ENCODE assay signal across 28 mouse cellular contexts in genomic region chr5:124366721-124367120, GRCm38 (mm10). TPM values are rescaled to one million over a fixed set of nuclear protein-coding genes. Genes with fewer than 3 reads are reported as not detected.
DNase-seq lines count a peak whose midpoint lies in the region; ATAC-seq and TF ChIP-seq lines count a peak whose summit lies in the region.
"Had no signal": no experiment of that assay in that cellular context is flagged by ENCODE, and none has a peak within 500 bp of the region (broad histone marks: within the 10 kb centered on the region; RNA-seq: fewer than 3 reads in every experiment).

No protein-coding gene starts in this region.

- ATAC-seq in kidney, embryonic 15.5 days (replicated peaks; ENCODE audit: low FRiP score) = 0 out of 2 replicates have a peak, but pooled peaks have one; percentile 25
- ATAC-seq: forebrain, postnatal 0 days; hindbrain, postnatal 0 days; intestine, postnatal 0 days; midbrain, embryonic 13.5 days; Patski had no signal

- no peak for TF ChIP-seq RAD21 in MEL (IDR thresholded peaks at IDR 0.05; ENCODE audit: low read depth, low read length)

- H3K27me3 ChIP-seq in liver, adult 2 months (ENCODE audit: control insufficient read depth, insufficient read depth, low read length) = no peaks in the 10 kb centered on the region
- no peaks in the 10 kb centered on the region for H3K27me3 ChIP-seq in MEL (ENCODE audit: control insufficient read depth in 1 of 2, insufficient read depth in 2 of 2, low read length in 2 of 2)
- no peaks in the 10 kb centered on the region for H3K27me3 ChIP-seq in kidney, embryonic 15.5 days
- H3K27me3 ChIP-seq: heart, embryonic 13.5 days; limb, embryonic 15.5 days; megakaryocyte, embryonic 14.5 days; midbrain, embryonic 13.5 days; Patski; stomach, embryonic 15.5 days had no signal

- no peak for TF ChIP-seq POLR2A in liver, adult 2 months (IDR thresholded peaks at IDR 0.05; ENCODE audit: extremely low read depth, insufficient read depth, low read length)
- TF ChIP-seq POLR2A in MEL (IDR thresholded peaks at IDR 0.05; ENCODE audit: control insufficient read depth in 1 of 2, insufficient read depth in 1 of 2, low read depth in 1 of 2, low read length in 2 of 2, poor library complexity in 1 of 2) = no peak

- TF ChIP-seq CTCF in liver, adult 2 months (IDR thresholded peaks at IDR 0.05; ENCODE audit: low read depth, low read length) = no peak
- no peak for TF ChIP-seq CTCF in MEL (IDR thresholded peaks at IDR 0.05 in 2 of 3, conservative IDR thresholded peaks at IDR 0.05 in 1 of 3; ENCODE audit: control insufficient read depth in 1 of 3, insufficient read depth in 1 of 3, low read depth in 2 of 3, low read length in 3 of 3, poor library complexity in 1 of 3, severe bottlenecking in 1 of 3)

- 50% methylated on average over 3 of the region's 3 CpGs for WGBS in liver, adult 2 months
- WGBS in kidney, embryonic 15.5 days = 60% methylated on average over 3 of the region's 3 CpGs

- no peak overlapping the region for H3K4me3 ChIP-seq in liver, adult 2 months (ENCODE audit: insufficient read depth, low read depth, low read length)
- H3K4me3 ChIP-seq in MEL (ENCODE audit: control insufficient read depth in 1 of 2, insufficient read depth in 1 of 2, low read depth in 2 of 2, low read length in 2 of 2) = no peak overlapping the region
- H3K4me3 ChIP-seq in kidney, embryonic 15.5 days (replicated peaks) = no peak overlapping the region
- H3K4me3 ChIP-seq: embryonic facial prominence, embryonic 10.5 days; forebrain, embryonic 10.5 days; heart, embryonic 13.5 days; limb, embryonic 15.5 days; megakaryocyte, embryonic 14.5 days; midbrain, embryonic 13.5 days; stomach, embryonic 15.5 days had no signal

- no peaks in the 10 kb centered on the region for H3K9me3 ChIP-seq in MEL (replicated peaks; ENCODE audit: insufficient read depth, low read length)
- no peaks in the 10 kb centered on the region for H3K9me3 ChIP-seq in kidney, embryonic 15.5 days (replicated peaks)
- H3K9me3 ChIP-seq: embryonic facial prominence, embryonic 10.5 days; forebrain, embryonic 10.5 days; heart, embryonic 13.5 days; limb, embryonic 15.5 days; megakaryocyte, embryonic 14.5 days; midbrain, embryonic 13.5 days; stomach, embryonic 15.5 days had no signal

- no peak for TF ChIP-seq EP300 in MEL (IDR thresholded peaks at IDR 0.05; ENCODE audit: low read depth in 1 of 2, low read length in 2 of 2)

- peaks cover 17% of the 10 kb centered on the region for H3K36me3 ChIP-seq in liver, adult 2 months (ENCODE audit: control insufficient read depth, insufficient read depth, low read length)
- peaks cover 4 to 6% of the 10 kb centered on the region in 2 experiments for H3K36me3 ChIP-seq in MEL (ENCODE audit: control insufficient read depth in 1 of 2, insufficient read depth in 2 of 2, low read length in 2 of 2)
- H3K36me3 ChIP-seq in kidney, embryonic 15.5 days = peaks cover 40% of the 10 kb centered on the region

- no peak overlapping the region for H3K27ac ChIP-seq in liver, adult 2 months (replicated peaks; ENCODE audit: insufficient read depth, low read depth, low read length)
- no peak overlapping the region for H3K27ac ChIP-seq in MEL (ENCODE audit: control insufficient read depth, low read depth, low read length)
- H3K27ac ChIP-seq in kidney, embryonic 15.5 days = peak overlapping the region; percentile 19
- H3K27ac ChIP-seq: embryonic facial prominence, embryonic 10.5 days; forebrain, embryonic 10.5 days; heart, embryonic 13.5 days; hindbrain, postnatal 0 days; limb, embryonic 15.5 days; midbrain, embryonic 13.5 days; stomach, embryonic 15.5 days had no signal

- H3K9ac ChIP-seq in liver, adult 2 months (ENCODE audit: low read depth, low read length) = no peak overlapping the region
- no peak overlapping the region for H3K9ac ChIP-seq in MEL (ENCODE audit: control insufficient read depth, low read depth, low read length, poor library complexity, severe bottlenecking)
- H3K9ac ChIP-seq in kidney, embryonic 15.5 days = no peak overlapping the region
- H3K9ac ChIP-seq: forebrain, postnatal 0 days; heart, embryonic 13.5 days; limb, embryonic 15.5 days; midbrain, embryonic 13.5 days; stomach, embryonic 15.5 days had no signal

- no peaks in the 10 kb centered on the region; the same call in 1 of the 2 replicates for H3K4me1 ChIP-seq in liver, adult 2 months (ENCODE audit: control insufficient read depth, insufficient read depth, low read length)
- peaks cover 0 to 3% of the 10 kb centered on the region in 2 experiments; a peak in 1 of 4 replicates for H3K4me1 ChIP-seq in MEL (ENCODE audit: control insufficient read depth in 1 of 2, insufficient read depth in 2 of 2, low read length in 2 of 2)
- H3K4me1 ChIP-seq in kidney, embryonic 15.5 days = no peaks in the 10 kb centered on the region
- H3K4me1 ChIP-seq: embryonic facial prominence, embryonic 10.5 days; forebrain, embryonic 10.5 days; heart, embryonic 13.5 days; limb, embryonic 15.5 days; stomach, embryonic 15.5 days had no signal

- no peaks in the 10 kb centered on the region for H3K79me2 ChIP-seq in liver, adult 2 months (ENCODE audit: control insufficient read depth, insufficient read depth, low read length)
- H3K79me2 ChIP-seq in MEL (ENCODE audit: control insufficient read depth, insufficient read depth, low read length, poor library complexity) = no peaks in the 10 kb centered on the region

- peak; percentile 47 for DNase-seq in liver, adult 2 months (ENCODE audit: extremely low read depth, low read depth, low spot score)
- no peak for DNase-seq in liver
- DNase-seq in MEL (ENCODE audit: low read depth, low spot score) = peak; percentile 24
- DNase-seq in kidney, postnatal 36 days = peak; percentile 80 to 83
- DNase-seq in ovary, postnatal 10 days (ENCODE audit: low spot score) = no peak
- no peak for DNase-seq in layer of hippocampus, adult 11-12 months (ENCODE audit: low spot score)
- DNase-seq: cerebellum, adult 11-12 months; forebrain, postnatal 0 days; gastrocnemius, postnatal 14 days; heart, adult 18-20 months; heart, postnatal 14 days; left cerebral cortex, postnatal 4 days; lung, postnatal 14 days; right cerebral cortex, postnatal 14 days; spleen, adult 18-20 months; thymus, adult 18-20 months; thymus, postnatal 4 days had no signal

- no peak overlapping the region for H3K4me2 ChIP-seq in kidney, embryonic 15.5 days
- H3K4me2 ChIP-seq: heart, embryonic 13.5 days; limb, embryonic 15.5 days; midbrain, embryonic 13.5 days; stomach, embryonic 15.5 days had no signal

TF ChIP-seq in MEL, 35 proteins besides CTCF, POLR2A, EP300 and RAD21:
- no peak for TF ChIP-seq GABPA (IDR thresholded peaks at IDR 0.05; ENCODE audit: low read depth, low read length)
- TF ChIP-seq MYB (IDR thresholded peaks at IDR 0.05; ENCODE audit: low read depth, low read length) = no peak
- TF ChIP-seq ZC3H11A (IDR thresholded peaks at IDR 0.05; ENCODE audit: low read depth, low read length) = no peak
- TF ChIP-seq POLR2AphosphoS5 (IDR thresholded peaks at IDR 0.05; ENCODE audit: borderline replicate concordance, low read depth, low read length) = no peak
- no peak for TF ChIP-seq NELFE (IDR thresholded peaks at IDR 0.05; ENCODE audit: low read depth, low read length)
- no peak for TF ChIP-seq USF1 (IDR thresholded peaks at IDR 0.05; ENCODE audit: low read depth, low read length)
- TF ChIP-seq ZNF384 (IDR thresholded peaks at IDR 0.05; ENCODE audit: low read depth, low read length) = no peak
- no peak for TF ChIP-seq ETS1 (IDR thresholded peaks at IDR 0.05; ENCODE audit: low read depth, low read length)
- no peak for TF ChIP-seq MAFK (IDR thresholded peaks at IDR 0.05; ENCODE audit: borderline replicate concordance, low read depth, low read length)
- no peak for TF ChIP-seq USF2 (IDR thresholded peaks at IDR 0.05; ENCODE audit: borderline replicate concordance in 1 of 2, insufficient read depth in 1 of 2, low read depth in 1 of 2, low read length in 2 of 2)
- no peak for TF ChIP-seq BHLHE40 (IDR thresholded peaks at IDR 0.05; ENCODE audit: borderline replicate concordance, low read depth, low read length)
- TF ChIP-seq SMC3 (IDR thresholded peaks at IDR 0.05; ENCODE audit: low read depth, low read length) = no peak
- no peak for TF ChIP-seq POLR2AphosphoS2 (IDR thresholded peaks at IDR 0.05; ENCODE audit: low read length)

RNA-seq across cellular contexts. Expression of gene Cdk2ap1, which starts 3.8 kb away (rescaled TPM):
- 13.4 and 14.2 TPM in 2 replicates for total RNA-seq in liver, adult 2 months (2014; rRNA removed)
- 33.5 and 38.2 TPM in 2 replicates for polyA plus RNA-seq in liver, adult 2 months (2012; rRNA removed)
- total RNA-seq in MEL (2012; rRNA removed) = 110 and 118 TPM in 2 replicates
- 100 to 1,000 TPM in 1 of 2 experiments, not detected in 1; 430 TPM for polyA plus RNA-seq in MEL (2012; ENCODE audit: insufficient read depth in 1 of 2, insufficient read length in 2 of 2, low read depth in 1 of 2, low replicate concordance in 2 of 2, missing spikeins in 1 of 2)
- polyA plus RNA-seq in kidney, embryonic 15.5 days (2015; fragmentation: Nextera tagmentation; extraction: Ambion mirVana) = 39.0 and 44.9 TPM in 2 replicates

RNA-seq across cellular contexts. Expression of gene 2810006K23Rik, which starts 38.8 kb away (rescaled TPM):
- 6.3 and 7.3 TPM in 2 replicates for total RNA-seq in liver, adult 2 months (2014; rRNA removed)
- 5.1 and 5.3 TPM in 2 replicates for polyA plus RNA-seq in liver, adult 2 months (2012; rRNA removed)
- 6.5 and 7.6 TPM in 2 replicates for total RNA-seq in MEL (2012; rRNA removed)
- 10 to 100 TPM in 1 of 2 experiments, not detected in 1; 13.3 TPM for polyA plus RNA-seq in MEL (2012; ENCODE audit: insufficient read depth in 1 of 2, insufficient read length in 2 of 2, low read depth in 1 of 2, low replicate concordance in 2 of 2, missing spikeins in 1 of 2)
- polyA plus RNA-seq in kidney, embryonic 15.5 days (2015; fragmentation: Nextera tagmentation; extraction: Ambion mirVana) = 20.0 and 21.7 TPM in 2 replicates

RNA-seq across cellular contexts. Expression of gene Mphosph9, which starts 38.9 kb away (rescaled TPM):
- 2.3 and 3.4 TPM in 2 replicates for total RNA-seq in liver, adult 2 months (2014; rRNA removed)
- 0.54 and 1.1 TPM in 2 replicates for polyA plus RNA-seq in liver, adult 2 months (2012; rRNA removed)
- total RNA-seq in MEL (2012; rRNA removed) = 9.0 and 10.9 TPM in 2 replicates
- polyA plus RNA-seq in MEL (2012; ENCODE audit: insufficient read depth in 1 of 2, insufficient read length in 2 of 2, low read depth in 1 of 2, low replicate concordance in 2 of 2, missing spikeins in 1 of 2) = 10 to 100 TPM; 10.4 to 60.8 TPM
- 13.4 TPM in 2 replicates for polyA plus RNA-seq in kidney, embryonic 15.5 days (2015; fragmentation: Nextera tagmentation; extraction: Ambion mirVana)

RNA-seq across cellular contexts. Expression of gene Sbno1, which starts 59.1 kb away (rescaled TPM):
- 33.1 and 36.6 TPM in 2 replicates for total RNA-seq in liver, adult 2 months (2014; rRNA removed)
- 7.2 and 8.1 TPM in 2 replicates for polyA plus RNA-seq in liver, adult 2 months (2012; rRNA removed)
- 38.8 and 39.3 TPM in 2 replicates for total RNA-seq in MEL (2012; rRNA removed)
- 100 to 1,000 TPM in 1 of 2 experiments, 10 to 100 TPM in 1; 32.4 to 500 TPM for polyA plus RNA-seq in MEL (2012; ENCODE audit: insufficient read depth in 1 of 2, insufficient read length in 2 of 2, low read depth in 1 of 2, low replicate concordance in 2 of 2, missing spikeins in 1 of 2)
- 90.0 and 96.2 TPM in 2 replicates for polyA plus RNA-seq in kidney, embryonic 15.5 days (2015; fragmentation: Nextera tagmentation; extraction: Ambion mirVana)

Comparison
In these comparisons a context has a peak if more than half of its experiments do, and no peak if none do; other contexts are left out.
1. DNase-seq: peak in liver, adult 2 months (single experiment), MEL (single experiment) and kidney, postnatal 36 days (2 of 2); none in liver (single experiment), ovary, postnatal 10 days (single experiment) and layer of hippocampus, adult 11-12 months (single experiment).